Mouse (Mus musculus): ENCODE measurements around the gene Olfr645. TPM values are rescaled to one million over a fixed set of nuclear protein-coding genes. Genes with fewer than 3 reads are reported as not detected.

The Olfr645 gene
- polyA plus RNA-seq, 1 experiment from 2014 or later, result not detected

Other genes with a start within 250 kb of the Olfr645 start
- 0.32 TPM in 1 of 2 replicates, not detected in the other for gene Hbb-bh2, start 244.9 kb downstream of the Olfr645 start, polyA plus RNA-seq (2016; fragmentation: Nextera tagmentation; extraction: Ambion mirVana)
- gene Hbb-bh1, start 242.3 kb downstream of the Olfr645 start, polyA plus RNA-seq (2016; fragmentation: Nextera tagmentation; extraction: Ambion mirVana), result 537 and 696 TPM in 2 replicates
- gene Hbb-y, start 232.2 kb downstream of the Olfr645 start, polyA plus RNA-seq (2016; fragmentation: Nextera tagmentation; extraction: Ambion mirVana), result 8,998 and 9,810 TPM in 2 replicates
- not detected in 2 replicates for gene Olfr66, start 199.2 kb downstream of the Olfr645 start, polyA plus RNA-seq (2016; fragmentation: Nextera tagmentation; extraction: Ambion mirVana)
- not detected in 2 replicates for gene Olfr64, start 191.0 kb downstream of the Olfr645 start, polyA plus RNA-seq (2016; fragmentation: Nextera tagmentation; extraction: Ambion mirVana)
- gene Olfr65, start 182.0 kb downstream of the Olfr645 start, polyA plus RNA-seq (2016; fragmentation: Nextera tagmentation; extraction: Ambion mirVana), result not detected in 2 replicates
- not detected in 2 replicates for gene Olfr631, start 156.6 kb downstream of the Olfr645 start, polyA plus RNA-seq (2016; fragmentation: Nextera tagmentation; extraction: Ambion mirVana)
- gene Olfr632, start 151.1 kb downstream of the Olfr645 start, polyA plus RNA-seq (2016; fragmentation: Nextera tagmentation; extraction: Ambion mirVana), result 0.06 TPM in 1 of 2 replicates, not detected in the other
- gene Olfr633, start 141.0 kb downstream of the Olfr645 start, polyA plus RNA-seq (2016; fragmentation: Nextera tagmentation; extraction: Ambion mirVana), result not detected in 2 replicates
- not detected in 2 replicates for gene Olfr635, start 114.3 kb downstream of the Olfr645 start, polyA plus RNA-seq (2016; fragmentation: Nextera tagmentation; extraction: Ambion mirVana)
- gene Olfr638, start 86.7 kb downstream of the Olfr645 start, polyA plus RNA-seq (2016; fragmentation: Nextera tagmentation; extraction: Ambion mirVana), result not detected in 2 replicates
- 0.04 TPM in 1 of 2 replicates, not detected in the other for gene Olfr639, start 68.2 kb downstream of the Olfr645 start, polyA plus RNA-seq (2016; fragmentation: Nextera tagmentation; extraction: Ambion mirVana)
- not detected in 2 replicates for gene Olfr640, start 59.9 kb downstream of the Olfr645 start, polyA plus RNA-seq (2016; fragmentation: Nextera tagmentation; extraction: Ambion mirVana)
- gene Olfr641, start 50.0 kb downstream of the Olfr645 start, polyA plus RNA-seq (2016; fragmentation: Nextera tagmentation; extraction: Ambion mirVana), result not detected in 2 replicates
- gene Olfr642, start 32.8 kb downstream of the Olfr645 start, polyA plus RNA-seq (2016; fragmentation: Nextera tagmentation; extraction: Ambion mirVana), result not detected in 2 replicates
- gene 4930516K23Rik, start 24.0 kb downstream of the Olfr645 start, polyA plus RNA-seq (2016; fragmentation: Nextera tagmentation; extraction: Ambion mirVana), result not detected in 2 replicates
- not detected in 2 replicates for gene Olfr644, start 13.6 kb downstream of the Olfr645 start, polyA plus RNA-seq (2016; fragmentation: Nextera tagmentation; extraction: Ambion mirVana)
- not detected in 2 replicates for gene Olfr646, start 19.4 kb upstream of the Olfr645 start, polyA plus RNA-seq (2016; fragmentation: Nextera tagmentation; extraction: Ambion mirVana)
- gene Ubqln5, start 44.4 kb upstream of the Olfr645 start, polyA plus RNA-seq (2016; fragmentation: Nextera tagmentation; extraction: Ambion mirVana), result not detected in 2 replicates
- not detected in 2 replicates for gene Olfr643, start 51.9 kb upstream of the Olfr645 start, polyA plus RNA-seq (2016; fragmentation: Nextera tagmentation; extraction: Ambion mirVana)
- gene Ubqln3, start 57.8 kb upstream of the Olfr645 start, polyA plus RNA-seq (2016; fragmentation: Nextera tagmentation; extraction: Ambion mirVana), result not detected in 2 replicates
- gene Ubqlnl, start 65.1 kb upstream of the Olfr645 start, polyA plus RNA-seq (2016; fragmentation: Nextera tagmentation; extraction: Ambion mirVana), result not detected in 2 replicates
- gene Olfm5, start 79.4 kb upstream of the Olfr645 start, polyA plus RNA-seq (2016; fragmentation: Nextera tagmentation; extraction: Ambion mirVana), result 0.33 and 0.45 TPM in 2 replicates
- 0.24 and 0.37 TPM in 2 replicates for gene Olfr648, start 97.9 kb upstream of the Olfr645 start, polyA plus RNA-seq (2016; fragmentation: Nextera tagmentation; extraction: Ambion mirVana)
- gene Olfr649, start 110.5 kb upstream of the Olfr645 start, polyA plus RNA-seq (2016; fragmentation: Nextera tagmentation; extraction: Ambion mirVana), result not detected in 2 replicates
- gene Trim6, start 133.3 kb upstream of the Olfr645 start, polyA plus RNA-seq (2016; fragmentation: Nextera tagmentation; extraction: Ambion mirVana), result 1.9 and 2.2 TPM in 2 replicates
- gene Trim34a, start 159.0 kb upstream of the Olfr645 start, polyA plus RNA-seq (2016; fragmentation: Nextera tagmentation; extraction: Ambion mirVana), result 1.6 and 2.0 TPM in 2 replicates
- gene Trim5, start 202.6 kb upstream of the Olfr645 start, polyA plus RNA-seq (2016; fragmentation: Nextera tagmentation; extraction: Ambion mirVana), result 0.13 and 0.15 TPM in 2 replicates
- 5.3 and 5.8 TPM in 2 replicates for gene Trim12a, start 230.0 kb upstream of the Olfr645 start, polyA plus RNA-seq (2016; fragmentation: Nextera tagmentation; extraction: Ambion mirVana)
- 0.22 TPM in 1 of 2 replicates, not detected in the other for gene Trim34b, start 244.0 kb upstream of the Olfr645 start, polyA plus RNA-seq (2016; fragmentation: Nextera tagmentation; extraction: Ambion mirVana)

Data from embryonic facial prominence, embryonic 12.5 days (tissue).